Mouse (Mus musculus): Measurements from ENCODE around the gene Sowahc. TPM values are rescaled to one million over a fixed set of nuclear protein-coding genes. Genes with fewer than 3 reads are reported as not detected.

Sowahc gene
- polyA plus RNA-seq, 1 experiment, result 1.2 TPM

DNA sequence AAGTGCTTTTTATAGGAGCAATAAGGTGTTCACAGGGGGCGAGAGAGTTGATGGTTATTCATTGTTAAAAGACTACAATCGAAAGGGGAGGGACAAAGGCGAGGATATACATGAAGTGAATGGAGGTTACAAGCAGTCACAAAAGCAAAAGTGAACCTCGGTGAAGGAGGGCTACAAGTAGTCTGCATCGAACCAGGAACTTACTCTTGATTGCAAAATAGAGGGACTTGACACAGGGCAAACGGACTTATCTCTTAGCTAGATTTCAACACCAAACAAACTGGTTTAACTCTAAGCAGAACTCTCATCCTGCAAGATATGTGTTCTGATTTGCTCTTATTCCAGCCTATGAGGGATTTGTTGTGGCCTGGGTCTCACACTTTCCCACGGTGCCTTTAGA is 41.2 kb downstream of the Sowahc start:
- H3K36me3 ChIP-seq (ENCODE audit: control insufficient read depth, insufficient read depth), result no peaks in the 10 kb centered on the region
- no peaks in the 10 kb centered on the region for H3K79me2 ChIP-seq (ENCODE audit: control insufficient read depth, insufficient read depth)
- H3ac ChIP-seq (ENCODE audit: control insufficient read depth, insufficient read length), result no peak overlapping the region
- TF ChIP-seq MYOG (IDR thresholded peaks at IDR 0.05; ENCODE audit: control insufficient read depth in 1 of 3, insufficient read depth in 1 of 3, insufficient read length in 2 of 3, low read depth in 2 of 3), result no peak
- TF ChIP-seq REST (IDR thresholded peaks at IDR 0.05; ENCODE audit: insufficient read depth, insufficient read length), result no peak
- no peak for TF ChIP-seq TCF3 (IDR thresholded peaks at IDR 0.05; ENCODE audit: insufficient read length, low read depth)
- no peak for TF ChIP-seq E2F4 (IDR thresholded peaks at IDR 0.05; ENCODE audit: insufficient read depth)
- TF ChIP-seq SRF (IDR thresholded peaks at IDR 0.05; ENCODE audit: control insufficient read depth, insufficient read length, low read depth), result no peak
- no peak for TF ChIP-seq MYOD1 (IDR thresholded peaks at IDR 0.05; ENCODE audit: control insufficient read depth in 1 of 3, insufficient read length in 2 of 3, low read depth in 2 of 3)
- no peak for TF ChIP-seq TCF12 (IDR thresholded peaks at IDR 0.05; ENCODE audit: insufficient read depth, poor library complexity, severe bottlenecking)
- no peak for TF ChIP-seq USF1 (IDR thresholded peaks at IDR 0.05; ENCODE audit: low read depth)
- no peak for TF ChIP-seq CEBPB (IDR thresholded peaks at IDR 0.05; ENCODE audit: insufficient read depth, poor library complexity, severe bottlenecking)
- no peak for TF ChIP-seq POLR2A (IDR thresholded peaks at IDR 0.05; ENCODE audit: insufficient read length, low read depth)
- TF ChIP-seq POLR2AphosphoS2 (IDR thresholded peaks at IDR 0.05; ENCODE audit: insufficient read length, low read depth), result no peak
- TF ChIP-seq MAX (IDR thresholded peaks at IDR 0.05; ENCODE audit: low read depth), result no peak
- no peak overlapping the region for H3K4me3 ChIP-seq
- no peaks in the 10 kb centered on the region for H3K27me3 ChIP-seq (ENCODE audit: control insufficient read depth, insufficient read depth, insufficient read length)
- H3K4me2 ChIP-seq (ENCODE audit: low read depth), result no peak overlapping the region

DNA sequence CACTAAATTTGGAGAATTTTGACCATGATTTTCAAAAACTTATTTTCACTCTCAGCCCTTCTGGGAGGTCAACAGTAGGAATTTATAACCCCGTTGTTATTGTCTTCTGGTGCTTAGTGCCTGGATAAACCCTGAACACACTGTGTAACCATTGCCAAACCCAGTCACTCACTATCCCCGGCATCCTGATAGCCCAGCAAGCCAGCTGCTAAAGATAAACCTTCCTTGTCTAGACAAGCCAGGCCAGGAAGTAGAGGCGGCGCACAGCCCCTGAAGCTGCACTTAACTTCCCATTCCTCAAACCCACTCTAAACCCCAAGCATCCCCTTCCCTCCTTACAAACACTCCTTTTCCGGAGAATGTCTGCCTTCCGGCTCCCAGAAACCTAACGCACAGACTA is 43.3 kb downstream of the Sowahc start:
- H3K36me3 ChIP-seq (ENCODE audit: control insufficient read depth, insufficient read depth), result no peaks in the 10 kb centered on the region
- H3K79me2 ChIP-seq (ENCODE audit: control insufficient read depth, insufficient read depth), result no peaks in the 10 kb centered on the region
- no peaks in the 10 kb centered on the region for H3K27me3 ChIP-seq (ENCODE audit: control insufficient read depth, insufficient read depth, insufficient read length)
- TF ChIP-seq TCF12 (IDR thresholded peaks at IDR 0.05; ENCODE audit: insufficient read depth, poor library complexity, severe bottlenecking), result no peak
- no peak for TF ChIP-seq MYOG (IDR thresholded peaks at IDR 0.05; ENCODE audit: control insufficient read depth in 1 of 3, insufficient read depth in 1 of 3, insufficient read length in 2 of 3, low read depth in 2 of 3)
- no peak for TF ChIP-seq POLR2AphosphoS2 (IDR thresholded peaks at IDR 0.05; ENCODE audit: insufficient read length, low read depth)
- TF ChIP-seq REST (IDR thresholded peaks at IDR 0.05; ENCODE audit: insufficient read depth, insufficient read length), result no peak
- no peak for TF ChIP-seq SRF (IDR thresholded peaks at IDR 0.05; ENCODE audit: control insufficient read depth, insufficient read length, low read depth)
- TF ChIP-seq CEBPB (IDR thresholded peaks at IDR 0.05; ENCODE audit: insufficient read depth, poor library complexity, severe bottlenecking), result no peak
- TF ChIP-seq E2F4 (IDR thresholded peaks at IDR 0.05; ENCODE audit: insufficient read depth), result no peak
- no peak overlapping the region for H3K4me2 ChIP-seq (ENCODE audit: low read depth)
- H3K4me3 ChIP-seq, result no peak overlapping the region
- no peak overlapping the region for H3ac ChIP-seq (ENCODE audit: control insufficient read depth, insufficient read length)

- Histone ChIP-seq H3K79me2 (ENCODE audit: control insufficient read depth, insufficient read depth) (no peaks in the 10 kb centered on the region), H3K36me3 (ENCODE audit: control insufficient read depth, insufficient read depth) (no peaks in the 10 kb centered on the region), H3K27me3 (ENCODE audit: control insufficient read depth, insufficient read depth, insufficient read length) (no peaks in the 10 kb centered on the region), H3K4me2 (ENCODE audit: low read depth) (no peak overlapping the region), H3K4me3 (no peak overlapping the region), H3ac (ENCODE audit: control insufficient read depth, insufficient read length) (no peak overlapping the region)
- TF ChIP-seq SRF (IDR thresholded peaks at IDR 0.05; ENCODE audit: control insufficient read depth, insufficient read length, low read depth) (no peak), POLR2AphosphoS2 (IDR thresholded peaks at IDR 0.05; ENCODE audit: insufficient read length, low read depth) (no peak), USF1 (IDR thresholded peaks at IDR 0.05; ENCODE audit: low read depth) (no peak), MAX (IDR thresholded peaks at IDR 0.05; ENCODE audit: low read depth) (no peak), TCF12 (IDR thresholded peaks at IDR 0.05; ENCODE audit: insufficient read depth, poor library complexity, severe bottlenecking) (no peak), POLR2A (IDR thresholded peaks at IDR 0.05; ENCODE audit: insufficient read length, low read depth) (no peak), E2F4 (IDR thresholded peaks at IDR 0.05; ENCODE audit: insufficient read depth) (no peak), MYOG (IDR thresholded peaks at IDR 0.05; ENCODE audit: control insufficient read depth in 1 of 3, insufficient read depth in 1 of 3, insufficient read length in 2 of 3, low read depth in 2 of 3) (no peak), MYOD1 (IDR thresholded peaks at IDR 0.05; ENCODE audit: control insufficient read depth in 1 of 3, insufficient read length in 2 of 3, low read depth in 2 of 3) (no peak), CEBPB (IDR thresholded peaks at IDR 0.05; ENCODE audit: insufficient read depth, poor library complexity, severe bottlenecking) (no peak)
Observed at GRCm38 (mm10) chr10:59265674-59266073, 43.9 kb downstream of the Sowahc start.

- Histone ChIP-seq H3ac (ENCODE audit: control insufficient read depth, insufficient read length) (no peak overlapping the region), H3K4me2 (ENCODE audit: low read depth) (no peak overlapping the region), H3K36me3 (ENCODE audit: control insufficient read depth, insufficient read depth) (no peaks in the 10 kb centered on the region), H3K79me2 (ENCODE audit: control insufficient read depth, insufficient read depth) (no peaks in the 10 kb centered on the region), H3K27me3 (ENCODE audit: control insufficient read depth, insufficient read depth, insufficient read length) (no peaks in the 10 kb centered on the region), H3K4me3 (no peak overlapping the region)
- TF ChIP-seq SRF (IDR thresholded peaks at IDR 0.05; ENCODE audit: control insufficient read depth, insufficient read length, low read depth) (no peak), REST (IDR thresholded peaks at IDR 0.05; ENCODE audit: insufficient read depth, insufficient read length) (no peak), TCF12 (IDR thresholded peaks at IDR 0.05; ENCODE audit: insufficient read depth, poor library complexity, severe bottlenecking) (no peak), MAX (IDR thresholded peaks at IDR 0.05; ENCODE audit: low read depth) (no peak), MYOG (IDR thresholded peaks at IDR 0.05; ENCODE audit: control insufficient read depth in 1 of 3, insufficient read depth in 1 of 3, insufficient read length in 2 of 3, low read depth in 2 of 3) (no peak), USF1 (IDR thresholded peaks at IDR 0.05; ENCODE audit: low read depth) (no peak), MYOD1 (IDR thresholded peaks at IDR 0.05; ENCODE audit: control insufficient read depth in 1 of 3, insufficient read length in 2 of 3, low read depth in 2 of 3) (no peak), TCF3 (IDR thresholded peaks at IDR 0.05; ENCODE audit: insufficient read length, low read depth) (no peak), E2F4 (IDR thresholded peaks at IDR 0.05; ENCODE audit: insufficient read depth) (no peak), CEBPB (IDR thresholded peaks at IDR 0.05; ENCODE audit: insufficient read depth, poor library complexity, severe bottlenecking) (no peak), POLR2AphosphoS2 (IDR thresholded peaks at IDR 0.05; ENCODE audit: insufficient read length, low read depth) (no peak), POLR2A (IDR thresholded peaks at IDR 0.05; ENCODE audit: insufficient read length, low read depth) (no peak)
Observed at GRCm38 (mm10) chr10:59266097-59266496, 44.3 kb downstream of the Sowahc start.

DNA sequence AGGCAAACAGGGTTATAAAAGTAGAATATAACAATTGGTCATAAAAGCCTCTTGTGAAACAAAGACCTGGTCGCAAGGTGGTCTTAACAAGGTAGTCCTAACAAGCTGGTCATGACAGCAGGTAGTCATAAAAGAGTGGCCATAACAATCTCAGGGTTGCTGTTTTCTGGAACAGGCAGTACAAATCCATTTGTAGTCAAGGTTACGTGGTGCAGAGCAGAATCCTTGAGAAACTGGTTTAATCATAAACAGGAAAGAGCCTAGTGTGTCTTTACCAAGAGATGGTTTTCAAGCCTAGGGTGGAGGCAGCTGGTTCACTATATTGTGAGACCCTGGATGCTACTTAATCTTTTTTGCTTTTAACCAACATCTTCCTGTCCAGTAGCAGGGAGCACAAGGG is 45.5 kb downstream of the Sowahc start:
- no peak overlapping the region for H3ac ChIP-seq (ENCODE audit: control insufficient read depth, insufficient read length)
- no peak for TF ChIP-seq MYOG (IDR thresholded peaks at IDR 0.05; ENCODE audit: control insufficient read depth in 1 of 3, insufficient read depth in 1 of 3, insufficient read length in 2 of 3, low read depth in 2 of 3)
- no peak for TF ChIP-seq MYOD1 (IDR thresholded peaks at IDR 0.05; ENCODE audit: control insufficient read depth in 1 of 3, insufficient read length in 2 of 3, low read depth in 2 of 3)
- no peak for TF ChIP-seq SRF (IDR thresholded peaks at IDR 0.05; ENCODE audit: control insufficient read depth, insufficient read length, low read depth)
- TF ChIP-seq POLR2A (IDR thresholded peaks at IDR 0.05; ENCODE audit: insufficient read length, low read depth), result no peak
- TF ChIP-seq MAX (IDR thresholded peaks at IDR 0.05; ENCODE audit: low read depth), result no peak
- no peak for TF ChIP-seq TCF3 (IDR thresholded peaks at IDR 0.05; ENCODE audit: insufficient read length, low read depth)
- TF ChIP-seq REST (IDR thresholded peaks at IDR 0.05; ENCODE audit: insufficient read depth, insufficient read length), result no peak
- no peak for TF ChIP-seq E2F4 (IDR thresholded peaks at IDR 0.05; ENCODE audit: insufficient read depth)
- TF ChIP-seq CEBPB (IDR thresholded peaks at IDR 0.05; ENCODE audit: insufficient read depth, poor library complexity, severe bottlenecking), result no peak
- no peak for TF ChIP-seq POLR2AphosphoS2 (IDR thresholded peaks at IDR 0.05; ENCODE audit: insufficient read length, low read depth)
- no peak for TF ChIP-seq TCF12 (IDR thresholded peaks at IDR 0.05; ENCODE audit: insufficient read depth, poor library complexity, severe bottlenecking)
- TF ChIP-seq USF1 (IDR thresholded peaks at IDR 0.05; ENCODE audit: low read depth), result no peak
- H3K4me2 ChIP-seq (ENCODE audit: low read depth), result no peak overlapping the region
- H3K4me3 ChIP-seq, result no peak overlapping the region
- no peaks in the 10 kb centered on the region for H3K36me3 ChIP-seq (ENCODE audit: control insufficient read depth, insufficient read depth)
- no peaks in the 10 kb centered on the region for H3K27me3 ChIP-seq (ENCODE audit: control insufficient read depth, insufficient read depth, insufficient read length)
- no peaks in the 10 kb centered on the region for H3K79me2 ChIP-seq (ENCODE audit: control insufficient read depth, insufficient read depth)
